Mouse (Mus musculus): ENCODE measurements around the gene Cep68. TPM values are rescaled to one million over a fixed set of nuclear protein-coding genes. Genes with fewer than 3 reads are reported as not detected.
A peak's percentile ranks its signal among the peaks of the same experiment; 100 is the strongest.

Gene Cep68
- total RNA-seq, 2 experiments from 2014 or later: 34.8 to 36.9 TPM

DNA sequence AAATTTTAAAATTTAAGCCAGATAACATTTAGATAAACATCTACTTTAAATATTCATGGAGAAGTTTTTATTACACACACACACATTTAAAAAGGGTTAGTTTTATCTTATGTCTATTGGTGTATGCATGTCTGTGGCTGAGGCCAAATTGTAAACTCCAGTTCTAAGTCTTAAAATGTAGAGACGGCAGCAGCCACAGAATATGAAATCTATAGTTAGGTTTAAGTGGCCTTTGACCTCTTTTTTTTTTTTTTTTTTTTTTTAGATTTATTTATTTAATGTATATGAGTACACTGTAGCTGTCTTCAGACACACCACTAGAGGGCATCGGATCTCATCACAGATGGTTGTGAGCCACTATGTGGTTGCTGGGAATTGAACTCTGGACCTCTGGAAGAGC, 41.6 kb downstream of the Cep68 start:
- DNase-seq: no peak
- intact Hi-C loops (cut with DNase I): no loop called here

DNA sequence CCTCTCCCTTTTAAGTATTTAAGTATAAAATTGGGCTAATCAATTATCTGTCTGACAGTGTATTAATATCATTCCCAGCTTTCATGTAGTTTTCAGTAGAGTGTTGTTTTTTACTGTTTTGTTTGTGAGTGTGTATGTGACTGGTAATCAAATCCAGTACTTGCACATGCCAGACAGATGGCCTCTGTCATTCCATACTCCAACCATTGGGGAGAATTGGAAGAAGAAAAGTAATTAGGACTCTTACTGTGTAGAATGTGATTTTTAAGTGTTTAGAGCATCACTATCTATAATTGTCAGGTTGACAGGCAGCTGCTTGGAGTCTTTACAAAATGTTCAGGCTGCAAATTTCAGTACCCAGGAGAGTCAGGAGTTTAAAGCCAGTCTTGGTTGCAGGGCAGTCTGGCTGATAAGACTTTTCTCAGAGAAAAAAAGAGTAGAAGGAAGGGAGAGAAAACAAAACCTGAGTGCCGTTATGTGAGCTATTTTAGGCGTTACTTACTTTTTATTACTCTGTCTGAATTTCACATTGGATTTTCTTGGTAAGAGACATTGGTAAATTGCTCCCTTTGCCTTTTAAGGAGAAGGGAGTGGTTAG, 42.5 kb downstream of the Cep68 start:
- intact Hi-C loops (cut with DNase I): no loop called here

DNA sequence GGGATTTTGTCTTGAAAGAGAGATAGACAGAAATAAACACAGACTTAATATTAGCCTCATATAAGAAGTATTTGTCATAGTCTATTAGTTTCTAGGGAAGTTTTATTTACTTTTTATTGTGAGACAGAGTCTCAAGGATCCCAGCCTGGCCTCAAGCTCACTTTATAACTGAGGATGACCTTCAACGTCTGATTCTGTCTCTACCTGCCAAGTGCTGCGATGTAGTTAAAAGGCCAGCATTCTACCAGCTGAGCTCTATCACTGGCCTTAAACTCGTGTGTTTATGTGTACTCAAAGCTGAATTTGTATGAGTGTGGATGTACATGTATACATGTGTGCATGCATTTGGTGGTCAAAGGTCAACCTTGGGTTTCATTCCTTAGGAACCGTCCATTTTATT, 43.7 kb downstream of the Cep68 start:
- DNase-seq: no peak
- intact Hi-C loops (cut with DNase I): no loop called here

More for the DNA sequence above, 42.5 kb downstream of the Cep68 start:
- no peak for DNase-seq

DNA sequence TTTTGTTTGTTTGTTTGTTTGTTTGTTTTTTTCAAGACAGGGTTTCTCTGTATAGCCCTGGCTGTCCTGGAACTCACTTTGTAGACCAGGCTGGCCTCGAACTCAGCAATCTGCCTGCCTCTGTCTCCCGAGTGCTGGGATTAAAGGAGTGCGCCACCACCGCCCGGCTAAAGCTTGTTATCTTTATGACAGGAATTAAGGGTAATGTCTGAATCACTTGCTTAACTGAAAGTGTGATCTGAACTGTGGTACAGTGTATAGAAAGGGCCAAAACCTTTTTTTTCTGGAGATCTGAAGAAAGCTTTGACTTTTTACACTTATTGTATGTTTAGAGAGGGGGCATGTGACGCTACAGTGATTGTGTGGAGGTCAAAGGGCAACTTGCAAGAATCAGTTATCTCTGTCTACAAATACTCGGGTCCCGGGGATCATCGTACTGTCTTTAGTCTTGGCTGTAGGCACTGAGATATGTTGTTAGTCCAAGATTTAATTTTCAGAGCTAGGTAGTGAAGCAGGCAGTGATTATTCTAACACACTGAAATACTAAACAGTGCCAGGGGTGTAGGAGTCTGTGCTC, 44.3 kb downstream of the Cep68 start:
- intact Hi-C loops (cut with DNase I): no loop called here
- DNase-seq: no peak

DNA sequence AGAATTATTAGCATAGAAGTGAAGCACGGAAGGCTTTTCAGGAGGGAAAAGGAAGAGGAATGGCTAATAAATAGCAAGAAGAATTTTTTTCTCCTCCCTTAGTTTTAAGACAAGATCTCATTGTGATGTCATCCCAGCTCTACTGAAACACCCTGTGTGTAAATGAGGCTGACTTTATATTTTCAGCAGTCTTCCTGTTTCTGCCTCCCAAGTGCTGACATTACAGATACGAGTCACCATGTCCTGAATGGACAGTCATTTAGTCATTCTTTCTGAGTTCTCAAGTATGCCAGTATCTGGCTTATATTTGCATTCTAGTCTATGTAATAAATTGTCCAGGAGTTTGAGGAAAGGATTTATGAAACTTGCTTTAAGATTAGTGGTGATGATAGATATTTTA, 44.9 kb downstream of the Cep68 start:
- intact Hi-C loops (cut with DNase I): no loop called here
- DNase-seq: no peak

DNA sequence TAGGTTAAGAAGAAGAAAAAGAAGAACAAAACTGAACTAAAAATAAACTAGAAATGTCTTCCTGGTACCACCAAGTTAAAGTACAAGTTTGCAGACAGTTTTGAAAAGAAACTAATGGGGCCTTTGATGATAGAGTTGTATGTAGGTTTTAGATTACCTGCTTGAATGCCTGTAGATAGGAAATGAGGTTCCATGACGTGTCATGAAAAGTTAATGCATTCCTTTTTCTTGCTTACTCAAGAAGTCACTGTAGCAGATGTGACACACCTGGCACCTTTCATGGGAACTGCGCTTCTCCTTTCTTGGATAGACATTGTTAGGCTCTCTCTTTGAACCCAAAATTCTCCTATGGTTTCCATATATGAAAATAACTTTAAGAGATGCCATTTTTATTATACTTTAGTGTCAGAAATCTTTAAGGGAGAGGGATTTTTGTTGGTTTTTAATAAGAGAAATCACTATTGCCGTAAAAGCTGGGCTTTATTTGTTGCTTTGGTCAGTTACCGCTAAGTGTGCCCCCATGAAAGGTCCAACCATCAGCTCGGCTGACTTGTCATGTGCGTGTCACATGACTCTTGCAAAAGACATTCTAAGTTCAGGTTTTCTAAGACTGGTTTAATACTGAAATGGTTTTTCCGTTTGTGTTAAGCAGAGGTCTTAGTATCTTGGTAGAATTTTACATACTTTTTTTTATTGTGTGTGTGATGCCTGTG, 46.8 kb downstream of the Cep68 start:
- DNase-seq: no peak
- intact Hi-C loops (cut with DNase I): no loop called here

DNA sequence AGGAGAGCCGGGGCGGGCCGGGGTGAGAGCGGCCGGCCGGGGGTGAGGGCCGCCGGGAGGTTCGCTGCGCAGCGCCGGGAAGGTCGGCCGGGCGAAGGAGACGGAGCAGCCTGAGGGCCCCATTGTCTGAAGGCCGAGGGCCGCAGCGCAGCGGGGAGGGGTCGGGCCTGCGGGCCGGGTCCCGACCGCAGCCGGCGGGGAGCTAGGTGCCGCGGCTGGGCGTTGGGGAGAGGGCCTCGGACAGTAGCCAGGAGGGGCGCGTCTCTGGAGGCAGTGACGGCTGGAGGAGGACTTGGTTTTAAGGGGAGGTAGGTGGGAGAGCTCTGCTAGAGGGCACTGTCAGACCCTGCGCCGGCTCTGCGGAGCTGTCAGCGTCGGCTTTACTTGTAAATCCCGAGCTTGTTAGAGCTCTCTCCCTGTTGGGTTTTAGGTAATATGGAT, 47.5 kb downstream of the Cep68 start:
- intact Hi-C loops (cut with DNase I): no loop called here
- peak; percentile 67 for DNase-seq

DNA sequence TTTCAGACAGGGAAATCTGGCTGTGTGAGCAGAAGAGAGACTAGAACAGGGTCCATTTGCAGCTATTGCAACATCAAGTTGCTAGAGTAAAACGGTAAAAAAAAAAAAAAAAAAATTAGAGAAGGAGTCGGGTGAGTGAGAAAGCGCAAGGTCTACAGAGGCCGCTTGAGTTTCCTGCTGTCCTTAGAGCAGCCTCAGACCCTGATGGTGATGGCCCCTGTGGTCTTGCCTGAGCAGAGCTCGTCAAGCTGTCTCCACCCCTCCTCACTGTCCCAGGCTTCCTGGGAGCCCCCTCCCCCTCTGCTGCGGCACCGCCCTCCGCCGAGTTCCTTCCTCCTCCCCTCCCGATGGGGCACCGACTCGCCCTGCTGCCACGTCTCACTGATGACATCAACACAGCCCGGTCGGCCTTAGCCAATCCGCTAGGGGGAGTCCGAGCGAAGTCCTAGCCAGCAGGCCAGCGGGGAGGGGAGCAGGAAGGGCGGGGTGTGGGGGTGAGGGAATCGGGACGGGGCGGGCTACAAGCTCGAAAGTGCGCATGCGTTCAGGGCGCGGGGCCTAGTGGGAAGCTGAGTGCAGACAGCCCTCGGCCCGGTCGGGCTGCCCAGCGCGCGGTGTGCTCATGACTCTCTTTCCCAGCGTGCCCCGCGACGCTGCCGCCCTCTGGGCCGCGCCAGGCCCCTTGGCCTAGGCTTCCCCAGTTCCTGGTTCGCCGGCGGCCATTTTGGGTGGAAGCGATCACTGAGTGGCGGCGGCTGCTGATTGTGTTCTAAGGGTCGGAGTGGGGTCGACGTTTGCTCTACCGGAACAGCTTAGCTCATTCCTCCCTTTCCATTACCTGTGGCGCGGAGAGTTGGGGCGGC, 48.3 kb downstream of the Cep68 start, which contains the start of gene Rab1a:
Gene Rab1a (plus strand): TSS at position 720 of the 863 bp plus-strand sequence.
- peak; percentile 100 for DNase-seq
- intact Hi-C loops (cut with DNase I): no loop called here

DNA sequence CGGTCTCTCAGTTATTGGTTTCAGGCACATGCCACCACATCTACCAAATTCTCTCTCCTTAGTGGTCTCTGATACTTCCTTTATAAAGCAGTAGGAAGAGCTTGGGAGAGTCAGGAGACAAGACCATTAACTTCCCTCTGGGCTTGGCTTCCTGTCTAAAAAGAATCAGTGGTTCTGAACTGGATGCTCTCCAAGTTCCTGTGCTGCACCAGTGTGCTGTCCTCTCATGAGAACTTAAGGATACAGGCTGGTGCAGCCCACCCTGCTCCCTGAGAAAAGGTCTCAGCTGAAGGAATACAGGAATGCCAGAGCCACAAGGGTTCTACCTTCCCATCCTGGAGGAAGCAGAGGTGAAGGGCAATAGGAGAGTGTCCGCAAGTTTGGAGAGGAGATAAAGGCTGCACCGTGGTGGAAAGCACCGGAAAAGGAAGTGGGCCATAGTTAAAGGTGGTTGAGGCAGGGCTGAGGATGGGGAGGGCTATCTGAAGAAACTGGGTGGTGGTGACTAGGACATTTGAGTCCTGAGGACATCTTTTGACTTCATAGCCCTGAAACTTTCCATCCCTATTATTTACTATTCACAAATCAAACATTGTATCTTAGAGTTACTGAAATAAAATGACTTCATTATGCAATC, 56.0 kb downstream of the Cep68 start:
- DNase-seq: no peak
- intact Hi-C loops (cut with DNase I): no loop called here

DNA sequence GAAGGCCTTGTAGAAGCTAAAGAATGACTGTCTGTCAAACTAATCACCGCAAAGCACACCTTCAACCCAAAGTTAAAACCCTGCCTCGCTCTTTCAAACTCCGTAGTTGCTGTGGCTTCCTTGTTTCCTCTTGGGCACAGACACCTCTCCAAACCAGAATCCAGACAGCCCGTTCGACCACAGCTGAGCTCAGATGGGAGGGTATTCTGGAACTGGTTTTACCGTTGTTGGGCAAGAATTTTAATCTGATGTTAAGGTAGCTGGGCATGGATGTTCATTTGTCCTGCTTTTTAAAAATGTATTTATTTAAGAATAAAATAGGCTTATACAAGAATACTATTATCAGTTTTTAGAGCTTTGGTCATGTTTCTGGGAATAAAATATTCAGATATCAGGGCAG, 62.0 kb downstream of the Cep68 start:
- intact Hi-C loops (cut with DNase I): no loop called here
- DNase-seq: no peak

Other genes starting within 250 kb of the Cep68 start
- gene Actr2, start 136.5 kb downstream of the Cep68 start, total RNA-seq (2021): 100 to 1,000 TPM; 283 to 291 TPM
- 100 to 1,000 TPM; 224 TPM for gene Rab1a, start 48.0 kb downstream of the Cep68 start, total RNA-seq (2021)
- gene Slc1a4, start 83.3 kb upstream of the Cep68 start, total RNA-seq (2021): 100 to 1,000 TPM in 1 of 2 experiments, 10 to 100 TPM in 1; 92.6 to 101 TPM